8 mouse cellular contexts compared by ENCODE assay signal in genomic region chr16:31428335-31428674, GRCm38 (mm10). TPM values are rescaled to one million over a fixed set of nuclear protein-coding genes. Genes with fewer than 3 reads are reported as not detected.
A peak's percentile ranks its signal among the peaks of the same experiment; 100 is the strongest.
DNase-seq lines count a peak whose midpoint lies in the region; ATAC-seq and TF ChIP-seq lines count a peak whose summit lies in the region.

No protein-coding gene starts in this region.

- peak overlapping the region; percentile 98 for H3K4me2 ChIP-seq in heart, embryonic 14.5 days (ENCODE audit: low read length)
- peak overlapping the region; percentile 71 for H3K4me2 ChIP-seq in forebrain, postnatal 0 days (ENCODE audit: low read depth)
- peak overlapping the region; percentile 90 for H3K4me2 ChIP-seq in liver, postnatal 0 days (ENCODE audit: low read depth, low read length)

- no peak for TF ChIP-seq CTCF in forebrain, postnatal 0 days (IDR thresholded peaks at IDR 0.05; ENCODE audit: low read depth)
- no peak for TF ChIP-seq CTCF in liver, postnatal 0 days (IDR thresholded peaks at IDR 0.05; ENCODE audit: low read depth)

- DNase-seq in heart, postnatal 36 days = no peak
- DNase-seq in ES-E14 (ENCODE audit: low read depth, low spot score) = no peak
- no peak for DNase-seq in forebrain, postnatal 0 days
- DNase-seq in liver, postnatal 0 days = no peak
- no peak for DNase-seq in T-cell, adult 2 months (ENCODE audit: low spot score)
- DNase-seq in adrenal gland, adult (ENCODE audit: inconsistent age in 2 of 2, low spot score in 1 of 2) = no peak
- no peak for DNase-seq in left cerebral cortex, adult 11 months (ENCODE audit: low spot score)

- peak overlapping the region; percentile 64; the same call in 1 of the 2 replicates for H3K9ac ChIP-seq in heart, embryonic 14.5 days (ENCODE audit: low read length)
- H3K9ac ChIP-seq in ES-E14 (ENCODE audit: insufficient read depth, low read depth, low read length, poor library complexity, severe bottlenecking) = peak overlapping the region; percentile 37
- H3K9ac ChIP-seq in forebrain, postnatal 0 days = peak overlapping the region; percentile 89
- peak overlapping the region; percentile 59; the same call in 1 of the 2 replicates for H3K9ac ChIP-seq in liver, postnatal 0 days (replicated peaks)

- intact Hi-C loops in heart, postnatal 36 days (cut with DNase I) = no loop called here

- peak overlapping the region; percentile 58 to 59 for H3K4me3 ChIP-seq in heart, embryonic 14.5 days (ENCODE audit: control insufficient read depth in 1 of 2, insufficient read depth in 1 of 2, low read depth in 1 of 2, low read length in 2 of 2)
- peak overlapping the region; percentile 68 to 81 for H3K4me3 ChIP-seq in ES-E14 (ENCODE audit: insufficient read depth in 1 of 2, low read depth in 1 of 2, low read length in 2 of 2, poor library complexity in 1 of 2, severe bottlenecking in 1 of 2)
- H3K4me3 ChIP-seq in forebrain, postnatal 0 days (ENCODE audit: low read depth, low read length) = peak overlapping the region; percentile 79
- H3K4me3 ChIP-seq in liver, postnatal 0 days (ENCODE audit: low read depth, low read length) = peak overlapping the region; percentile 58

- no peaks in the 10 kb centered on the region for H3K9me3 ChIP-seq in heart, embryonic 14.5 days (ENCODE audit: control insufficient read depth, low read length)
- no peaks in the 10 kb centered on the region for H3K9me3 ChIP-seq in ES-E14 (ENCODE audit: control insufficient read depth, insufficient read depth, low read depth, low read length)
- no peaks in the 10 kb centered on the region for H3K9me3 ChIP-seq in forebrain, postnatal 0 days (ENCODE audit: low read length)
- no peaks in the 10 kb centered on the region for H3K9me3 ChIP-seq in liver, postnatal 0 days (ENCODE audit: low read length)

- ATAC-seq in heart, embryonic 14.5 days (ENCODE audit: insufficient number of reproducible peaks, insufficient read depth, low FRiP score, low read depth) = no peak
- peak; percentile 0; the same call in 1 of the 2 replicates for ATAC-seq in forebrain, postnatal 0 days
- ATAC-seq in liver, postnatal 0 days = no peak

- peaks cover 2 to 16% of the 10 kb centered on the region in 2 experiments; a peak in 2 of 4 replicates for H3K4me1 ChIP-seq in heart, embryonic 14.5 days (ENCODE audit: control insufficient read depth in 2 of 2, insufficient read depth in 2 of 2, low read length in 2 of 2)
- H3K4me1 ChIP-seq in ES-E14 (ENCODE audit: control insufficient read depth in 2 of 2, insufficient read depth in 2 of 2, low read length in 2 of 2, poor library complexity in 1 of 2) = peaks cover 0 to 4% of the 10 kb centered on the region in 2 experiments; a peak in 1 of 4 replicates
- peaks cover 6% of the 10 kb centered on the region; the same call in 1 of the 2 replicates for H3K4me1 ChIP-seq in forebrain, postnatal 0 days (ENCODE audit: insufficient read depth)
- peaks cover 33% of the 10 kb centered on the region for H3K4me1 ChIP-seq in liver, postnatal 0 days (ENCODE audit: insufficient read depth)

- no peak for TF ChIP-seq EP300 in liver, postnatal 0 days (IDR thresholded peaks at IDR 0.05; ENCODE audit: low read depth)

- 4% methylated on average over 11 of the region's 11 CpGs for WGBS in heart, embryonic 14.5 days
- WGBS in forebrain, postnatal 0 days = 5% methylated on average over 11 of the region's 11 CpGs
- 10% methylated on average over 11 of the region's 11 CpGs for WGBS in liver, postnatal 0 days (ENCODE audit: insufficient replicate concordance)

- peaks cover 23% of the 10 kb centered on the region for H3K27me3 ChIP-seq in heart, embryonic 14.5 days (ENCODE audit: control insufficient read depth, insufficient read depth, low read length)
- H3K27me3 ChIP-seq in forebrain, postnatal 0 days (ENCODE audit: insufficient read depth, low read length) = no peaks in the 10 kb centered on the region
- H3K27me3 ChIP-seq in liver, postnatal 0 days (ENCODE audit: insufficient read depth, low read length) = peaks cover 10% of the 10 kb centered on the region

- in situ Hi-C loops in ES-E14 (cut with MboI; ENCODE audit: low sequenced_read_pairs in 2 of 2, unreplicated experiment in 2 of 2) = no loop called here

- H3K27ac ChIP-seq in heart, embryonic 14.5 days (replicated peaks in 1 of 2; ENCODE audit: control insufficient read depth in 1 of 2, insufficient read depth in 1 of 2, low read depth in 2 of 2, low read length in 2 of 2) = no peak overlapping the region
- H3K27ac ChIP-seq in ES-E14 (ENCODE audit: insufficient read depth, low read depth, low read length, poor library complexity, severe bottlenecking) = no peak overlapping the region
- H3K27ac ChIP-seq in forebrain, postnatal 0 days (ENCODE audit: low read depth, low read length) = peak overlapping the region; percentile 96
- H3K27ac ChIP-seq in liver, postnatal 0 days (ENCODE audit: low read depth) = no peak overlapping the region

- H3K36me3 ChIP-seq in heart, embryonic 14.5 days (ENCODE audit: control insufficient read depth, insufficient read depth, low read length) = no peaks in the 10 kb centered on the region
- H3K36me3 ChIP-seq in ES-E14 (ENCODE audit: control insufficient read depth, insufficient read depth, low read length, poor library complexity, severe bottlenecking) = no peaks in the 10 kb centered on the region
- no peaks in the 10 kb centered on the region for H3K36me3 ChIP-seq in forebrain, postnatal 0 days (ENCODE audit: insufficient read depth)
- no peaks in the 10 kb centered on the region for H3K36me3 ChIP-seq in liver, postnatal 0 days (replicated peaks; ENCODE audit: insufficient read depth, low read length)

TF ChIP-seq in ES-E14, 5 proteins besides CTCF, POLR2A, EP300 and RAD21:
- TF ChIP-seq MAFK (IDR thresholded peaks at IDR 0.05; ENCODE audit: insufficient read depth, low read depth, low read length) (no peak), CHD2 (IDR thresholded peaks at IDR 0.05; ENCODE audit: low read depth, low read length) (no peak), ZNF384 (IDR thresholded peaks at IDR 0.05; ENCODE audit: low read depth, low read length) (no peak), HCFC1 (IDR thresholded peaks at IDR 0.05; ENCODE audit: borderline replicate concordance, insufficient read depth, low read length) (no peak), ZC3H11A (IDR thresholded peaks at IDR 0.05; ENCODE audit: borderline replicate concordance, low read depth, low read length) (no peak)

RNA-seq across cellular contexts. Expression of gene Bdh1, which starts 6.2 kb away (rescaled TPM):
- 7.7 and 9.0 TPM in 2 replicates for polyA plus RNA-seq in heart, embryonic 14.5 days (2014; fragmentation: Nextera tagmentation; extraction: Ambion mirVana)
- total RNA-seq in heart, postnatal 36 days (2021) = 10 to 100 TPM in 1 of 2 experiments, 1 to 10 TPM in 1; 7.0 to 42.5 TPM
- total RNA-seq in ES-E14 (2012; rRNA removed) = 12.0 and 17.1 TPM in 2 replicates
- total RNA-seq in forebrain, postnatal 0 days (2014; rRNA removed) = 96.1 and 111 TPM in 2 replicates
- polyA plus RNA-seq in forebrain, postnatal 0 days (2015; fragmentation: Nextera tagmentation; extraction: Ambion mirVana) = 137 and 160 TPM in 2 replicates
- 208 and 246 TPM in 2 replicates for polyA plus RNA-seq in liver, postnatal 0 days (2015; fragmentation: Nextera tagmentation; extraction: Ambion mirVana)

Comparison
In these comparisons a context has a peak if more than half of its experiments do, and no peak if none do; other contexts are left out.
1. H3K9ac ChIP-seq: peak in every context shown above with its lines; median percentile 89 in forebrain, postnatal 0 days; 64 in heart, embryonic 14.5 days; 59 in liver, postnatal 0 days; 37 in ES-E14.